Mouse (Mus musculus) stomach, embryonic 16.5 days (tissue): Measurements from ENCODE around the gene Zfp184. TPM values are rescaled to one million over a fixed set of nuclear protein-coding genes. Genes with fewer than 3 reads are reported as not detected.
"Not testable (repeated sequence)": the region's sequence is repeated elsewhere in the genome, so short reads cannot be mapped to it uniquely, and the experiment has no call there.

ENCODE experiments used
- ATAC-seq: fragments of 200-750 bp; cut with Nextera tagmentation; 2 replicates; pipeline ENCODE4 v1.8.0; 2017; ENCODE audit warnings: moderate number of reproducible peaks, moderate TSS enrichment; ENCODE audit not compliant: insufficient read depth, low FRiP score
- H3K27ac ChIP-seq: fragments of 300-500 bp; sonication (generic); 2 replicates; pipeline ENCODE4 v1.5.1; 2014; ENCODE audit warnings: low read length
- H3K27me3 ChIP-seq: fragments of 300-500 bp; sonication (generic); 2 replicates; pipeline ENCODE4 v1.6.1; 2014; ENCODE audit warnings: low read length, control low read depth, mixed read lengths; ENCODE audit not compliant: control insufficient read depth, insufficient read depth
- H3K36me3 ChIP-seq: fragments of 300-500 bp; sonication (generic); 2 replicates; pipeline ENCODE4 v1.6.1; 2014; ENCODE audit warnings: low read length; ENCODE audit not compliant: control insufficient read depth, insufficient read depth
- H3K4me1 ChIP-seq: fragments of 300-500 bp; sonication (generic); 2 replicates; pipeline ENCODE4 v1.6.1; 2014; ENCODE audit warnings: low read length, control low read depth, mixed read lengths; ENCODE audit not compliant: control insufficient read depth, insufficient read depth
- H3K4me2 ChIP-seq: fragments of 300-500 bp; sonication (generic); 2 replicates; pipeline ENCODE4 v1.6.1; 2014; ENCODE audit warnings: low read depth, low read length, mixed read lengths
- H3K4me3 ChIP-seq: fragments of 300-500 bp; sonication (generic); replicated peaks from 2 replicates; pipeline ENCODE4 v1.5.1; 2014; ENCODE audit warnings: mild to moderate bottlenecking, low read length
- H3K9ac ChIP-seq: fragments of 300-500 bp; sonication (generic); 2 replicates; pipeline ENCODE4 v1.6.1; 2014; ENCODE audit warnings: low read length
- H3K9me3 ChIP-seq: fragments of 300-500 bp; sonication (generic); replicated peaks from 2 replicates; pipeline ENCODE4 v1.6.1; 2016; ENCODE audit warnings: low read length, control low read depth; ENCODE audit not compliant: control insufficient read depth
- WGBS: fragments of 180-500 bp; shearing (Covaris S2); extraction: QIAGEN DNeasy Blood & Tissue Kit; methylation state at CpG from one replicate; pipeline ENCODE4 v1.1.7; 2014; 5-methylcytosine and 5-hydroxymethylcytosine counted together
- polyA plus RNA-seq: library from polyadenylated mRNA; unstranded; fragments of >200 nt; fragmentation: Nextera tagmentation; extraction: Ambion mirVana; gene quantifications from 2 replicates; pipeline ENCODE4 v1.2.1, GENCODE M21; 2015

Gene Zfp184
- 5.3 and 6.2 TPM in 2 replicates for polyA plus RNA-seq

DNA sequence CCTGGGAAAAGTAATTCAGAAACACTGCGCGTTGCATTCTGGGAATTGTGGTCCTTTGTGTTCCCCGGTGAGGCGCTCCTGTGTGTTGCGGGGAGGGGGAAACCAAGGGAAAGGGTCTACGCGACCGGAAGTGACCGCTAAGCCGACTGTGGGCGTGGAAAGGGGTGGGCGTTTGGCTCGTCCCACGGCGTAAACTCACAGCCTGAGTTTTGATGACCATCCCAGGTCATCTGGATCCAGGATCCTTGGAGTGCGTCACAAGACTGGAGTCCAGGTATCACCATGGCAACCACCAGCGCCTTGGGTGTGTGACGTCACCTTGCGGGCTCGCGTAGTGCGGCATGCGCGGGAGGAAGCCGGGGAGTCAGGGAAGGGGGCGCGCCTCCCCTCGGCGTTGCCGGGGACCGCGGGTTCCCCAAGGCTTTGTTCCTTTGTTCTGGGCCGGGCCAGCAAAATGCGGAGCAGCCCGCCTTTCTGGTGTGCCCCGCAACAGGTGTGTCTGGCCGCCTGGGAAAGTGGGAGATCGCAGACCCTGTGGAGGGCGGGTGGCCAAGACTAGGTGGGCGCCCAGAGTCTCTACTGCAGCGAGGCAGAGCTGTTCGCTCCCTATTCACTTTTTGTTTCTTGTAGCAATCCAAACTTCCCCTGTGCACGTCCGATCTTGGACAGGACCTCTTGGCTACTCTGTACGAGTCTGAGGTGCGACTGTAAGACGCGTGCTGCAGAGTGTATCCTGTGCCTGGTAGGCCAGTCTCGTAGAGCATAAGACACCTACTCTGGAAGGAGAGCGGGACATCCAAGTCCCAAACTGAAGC lies at the start of gene Zfp184:
Gene Zfp184 (plus strand): TSS at position 169 of the 815 bp plus-strand sequence.
- H3K27ac ChIP-seq, result peak within 1 kb of the TSS; percentile 77
- WGBS, result under 1% methylated on average over 50 of the region's 50 CpGs
- peak within 1 kb of the TSS; percentile 85 for H3K4me3 ChIP-seq
- H3K27me3 ChIP-seq, result no peaks in the 10 kb centered on the region
- H3K36me3 ChIP-seq, result 0 out of 2 replicates have a peak, but pooled peaks cover 6% of the 10 kb centered on the region
- H3K9ac ChIP-seq, result peak within 1 kb of the TSS; percentile 90
- ATAC-seq, result peak; percentile 90
- H3K9me3 ChIP-seq, result no peaks in the 10 kb centered on the region
- no peaks in the 10 kb centered on the region for H3K4me1 ChIP-seq
- peak within 1 kb of the TSS; percentile 62 for H3K4me2 ChIP-seq

DNA sequence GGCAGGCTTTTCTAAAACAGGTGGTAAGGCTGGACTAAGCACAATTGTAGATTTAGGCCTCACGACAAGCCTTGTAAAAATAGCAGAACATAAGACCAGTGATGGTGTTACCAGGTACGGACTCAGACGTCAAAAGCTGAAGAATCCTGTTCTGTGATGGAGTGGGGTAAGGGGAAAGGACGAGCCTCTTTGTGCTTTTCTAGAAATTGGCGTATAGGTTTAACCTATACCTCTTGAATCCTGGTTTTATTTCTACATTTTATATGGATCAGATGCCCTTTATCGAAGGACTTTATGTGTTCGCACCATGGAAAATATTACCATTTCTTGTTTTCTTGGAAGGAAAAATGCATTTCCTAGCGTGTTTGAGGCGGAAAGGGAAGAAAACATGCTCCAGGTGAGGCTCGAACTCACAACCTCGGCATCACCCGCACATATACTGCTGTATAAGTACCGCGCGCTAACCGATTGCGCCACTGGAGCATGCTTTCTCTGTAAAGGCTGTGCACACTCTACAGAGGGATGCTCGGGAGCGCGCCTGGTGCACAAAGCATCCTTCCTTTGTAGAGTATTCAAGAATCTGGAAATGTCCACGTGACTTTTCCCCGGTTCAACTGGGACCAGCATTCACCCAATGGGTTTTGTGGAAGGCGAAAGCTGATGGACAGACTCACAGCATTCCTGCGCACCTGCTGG lies 48.2 kb upstream of the Zfp184 start:
- 10% methylated on average over 24 of the region's 24 CpGs for WGBS
- Histone ChIP-seq H3K36me3 (no peaks in the 10 kb centered on the region), H3K27me3 (no peaks in the 10 kb centered on the region), H3K4me3 (peak overlapping the region; percentile 42), H3K4me2 (peak overlapping the region; percentile 52), H3K27ac (no peak overlapping the region), H3K4me1 (no peaks in the 10 kb centered on the region), H3K9me3 (no peaks in the 10 kb centered on the region), H3K9ac (peak overlapping the region; percentile 52; the same call in 1 of the 2 replicates)
- ATAC-seq, result peak; percentile 83; the same call in 1 of the 2 replicates

DNA sequence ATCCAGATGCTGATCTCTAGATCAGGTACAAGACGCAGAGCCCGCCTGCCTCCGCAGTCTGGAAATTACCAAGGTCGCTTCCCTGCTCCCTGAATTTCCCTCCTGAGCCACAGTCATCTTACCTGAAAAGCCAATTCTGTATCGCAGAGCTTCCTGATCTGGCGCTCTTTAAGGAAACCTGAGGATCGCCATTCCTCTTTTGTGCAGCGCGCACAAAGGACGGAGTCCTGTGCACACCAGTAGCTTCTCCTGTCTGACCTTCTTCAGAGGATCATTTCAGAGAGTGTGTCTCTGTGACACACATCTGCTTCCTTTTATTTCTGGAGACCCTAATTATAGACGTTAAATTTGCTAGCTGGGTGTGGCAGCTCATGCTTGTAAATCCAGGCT lies 47.7 kb upstream of the Zfp184 start:
- H3K9me3 ChIP-seq, result no peaks in the 10 kb centered on the region
- peak overlapping the region; percentile 42 for H3K4me3 ChIP-seq
- no peaks in the 10 kb centered on the region for H3K4me1 ChIP-seq
- ATAC-seq, result no peak
- peak overlapping the region; percentile 52 for H3K4me2 ChIP-seq
- no peak overlapping the region for H3K27ac ChIP-seq
- no peaks in the 10 kb centered on the region for H3K27me3 ChIP-seq
- H3K9ac ChIP-seq, result peak overlapping the region; percentile 52; the same call in 1 of the 2 replicates
- WGBS, result 2% methylated on average over 11 of the region's 11 CpGs
- no peaks in the 10 kb centered on the region for H3K36me3 ChIP-seq

DNA sequence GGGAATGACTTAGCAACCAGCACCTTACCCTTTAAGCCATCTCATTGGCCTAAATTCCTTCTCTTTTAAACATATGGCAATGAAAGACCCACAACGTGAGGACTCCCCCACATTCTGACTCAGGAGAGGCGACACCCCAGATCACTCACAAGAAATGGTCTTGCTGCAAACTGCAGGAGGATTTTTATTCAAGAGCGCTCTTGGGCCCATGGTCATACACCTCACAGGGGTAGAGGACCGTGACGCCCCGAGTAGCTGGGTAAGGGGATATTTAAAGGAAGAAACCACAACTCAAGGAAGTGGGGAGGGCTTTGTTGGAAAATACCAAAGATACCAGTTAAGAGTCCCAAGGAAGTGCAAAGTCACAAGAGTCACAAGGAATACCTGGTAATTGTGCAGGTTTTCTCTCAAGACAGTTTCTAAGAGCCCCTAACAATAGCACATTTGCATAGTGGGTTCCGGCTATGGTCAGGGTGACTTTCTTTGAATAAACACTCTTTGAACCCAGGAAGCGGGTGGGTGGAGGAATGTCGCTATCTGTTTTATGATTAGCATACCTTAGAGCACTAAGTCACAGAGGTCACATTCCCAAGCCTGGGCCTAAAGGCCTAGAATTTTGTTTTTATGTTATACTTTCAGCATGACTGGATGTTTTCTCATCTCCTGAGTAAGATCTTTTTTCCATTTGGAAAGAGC lies 43.9 kb upstream of the Zfp184 start:
- H3K27ac ChIP-seq, H3K9me3 ChIP-seq, H3K9ac ChIP-seq, H3K27me3 ChIP-seq, H3K4me2 ChIP-seq, ATAC-seq, H3K4me3 ChIP-seq, H3K36me3 ChIP-seq, H3K4me1 ChIP-seq: not testable (repeated sequence)
- 90% methylated on average over 9 of the region's 9 CpGs for WGBS

DNA sequence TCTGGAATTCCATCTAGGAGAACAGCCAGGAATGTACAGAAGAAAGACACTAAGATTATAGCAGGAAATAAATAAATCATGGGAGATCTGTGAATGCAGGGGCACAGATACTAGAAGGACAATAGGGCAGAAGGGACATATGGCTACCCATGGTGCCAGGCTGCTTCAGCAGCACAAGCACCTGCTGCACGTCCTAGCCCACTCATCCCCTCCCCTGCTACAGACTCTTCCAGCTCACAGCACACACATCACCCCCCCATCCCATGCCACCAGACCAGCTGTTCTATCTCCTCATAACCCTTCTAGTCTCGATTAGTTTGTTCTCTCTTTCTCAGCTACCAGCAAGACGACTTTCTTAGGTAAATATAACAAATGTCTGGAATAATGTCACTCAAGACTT lies 41.4 kb upstream of the Zfp184 start:
- Histone ChIP-seq H3K9ac (no peak overlapping the region), H3K4me2 (no peak overlapping the region), H3K4me1 (0 out of 2 replicates have a peak, but pooled peaks cover 3% of the 10 kb centered on the region), H3K9me3 (no peaks in the 10 kb centered on the region), H3K36me3 (no peaks in the 10 kb centered on the region), H3K4me3 (no peak overlapping the region), H3K27me3 (no peaks in the 10 kb centered on the region), H3K27ac (peak overlapping the region; percentile 3; the same call in 1 of the 2 replicates)
- ATAC-seq, result no peak
- WGBS, result 20% methylated on average over 3 of the region's 3 CpGs

DNA sequence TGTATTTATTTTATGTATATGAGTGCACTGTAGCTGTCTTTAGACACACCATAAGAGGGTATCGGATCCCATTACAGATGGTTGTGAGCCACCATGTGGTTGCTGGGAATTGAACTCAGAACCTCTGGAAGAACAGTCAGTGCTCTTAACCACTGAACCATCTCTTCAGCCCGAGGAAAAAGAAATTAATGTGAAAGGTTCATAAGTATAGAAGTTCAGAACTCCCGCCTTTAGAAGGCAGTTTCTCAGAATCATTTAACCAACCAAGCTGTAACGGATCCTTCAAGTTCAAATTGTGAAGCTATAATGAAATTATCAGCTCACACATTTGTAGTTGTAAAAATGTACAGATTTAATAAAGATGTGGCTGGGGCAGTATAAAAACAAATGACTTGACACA lies 40.8 kb upstream of the Zfp184 start:
- H3K4me1 ChIP-seq, H3K4me3 ChIP-seq, ATAC-seq, H3K27ac ChIP-seq, H3K27me3 ChIP-seq, H3K36me3 ChIP-seq, H3K4me2 ChIP-seq, H3K9me3 ChIP-seq, H3K9ac ChIP-seq: not testable (repeated sequence)
- whole genome bisulfite sequencing, result 71% methylated on average over 4 of the region's 4 CpGs

DNA sequence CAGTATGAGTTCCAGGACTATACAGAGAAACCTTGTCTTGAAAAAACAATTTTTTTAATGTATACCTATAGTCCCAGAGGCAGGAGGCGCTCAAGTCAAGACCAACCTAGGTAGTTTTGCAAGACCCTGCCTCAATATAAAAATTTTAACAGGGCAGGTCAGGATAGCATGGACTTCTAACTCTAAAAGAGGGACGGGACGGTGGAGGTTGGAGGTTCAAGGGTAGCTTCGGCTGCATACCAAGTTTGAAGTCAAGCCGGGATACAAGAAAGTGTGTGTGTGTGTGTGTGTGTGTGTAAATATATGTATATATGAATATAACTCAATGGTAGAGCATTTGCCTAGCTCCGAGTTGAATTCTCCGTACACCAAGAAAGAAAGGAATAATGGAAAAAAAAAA lies 38.6 kb upstream of the Zfp184 start:
- H3K36me3 ChIP-seq, result no peaks in the 10 kb centered on the region
- no peak overlapping the region for H3K4me3 ChIP-seq
- H3K9me3 ChIP-seq, result no peaks in the 10 kb centered on the region
- 0 out of 2 replicates have a peak, but pooled peaks cover 3% of the 10 kb centered on the region for H3K4me1 ChIP-seq
- H3K9ac ChIP-seq, result no peak overlapping the region
- ATAC-seq, result no peak
- no peak overlapping the region for H3K27ac ChIP-seq
- no peak overlapping the region for H3K4me2 ChIP-seq
- no peaks in the 10 kb centered on the region for H3K27me3 ChIP-seq
- WGBS, result 58% methylated on average over 7 of the region's 7 CpGs

DNA sequence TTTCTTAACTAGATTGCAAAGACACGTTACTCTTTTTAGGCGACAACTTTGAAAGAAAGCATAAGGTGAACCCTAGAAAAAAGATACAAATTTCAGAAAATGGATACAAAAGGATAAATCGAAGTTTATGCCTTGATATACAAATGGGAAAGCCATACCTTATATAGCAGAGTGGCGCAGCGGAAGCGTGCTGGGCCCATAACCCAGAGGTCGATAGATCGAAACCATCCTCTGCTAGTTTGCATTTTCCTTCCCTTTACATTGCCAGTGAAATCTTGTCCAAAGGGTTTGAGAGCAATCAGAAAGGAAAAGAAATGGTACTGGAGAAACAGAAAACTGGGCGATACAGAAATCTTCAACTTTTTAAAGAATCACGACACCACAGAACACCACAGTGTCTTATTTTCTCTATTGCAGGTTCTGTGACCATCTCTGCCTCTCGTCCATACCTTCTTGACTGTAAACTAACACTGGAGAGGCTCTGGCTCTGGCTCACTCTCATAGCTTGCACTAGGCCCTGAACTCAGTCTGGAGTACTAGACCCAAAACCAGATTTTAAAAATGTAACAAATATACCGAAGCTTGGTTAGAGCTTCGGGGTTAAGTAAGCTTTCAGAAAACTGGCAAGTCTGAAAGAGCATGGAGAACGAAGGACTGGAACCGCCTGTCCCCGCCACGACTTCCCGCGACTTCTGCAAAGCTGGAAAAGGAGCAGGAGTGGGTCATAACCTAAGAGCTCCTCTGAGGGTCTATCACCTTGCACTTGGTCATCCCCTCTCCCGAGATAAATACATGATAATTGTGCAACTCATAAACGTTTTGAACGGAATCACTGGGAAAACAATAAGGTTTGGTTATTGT lies 37.7 kb upstream of the Zfp184 start:
- Histone ChIP-seq H3K27ac (no peak overlapping the region), H3K4me3 (peak overlapping the region; percentile 2; the same call in 1 of the 2 replicates), H3K4me1 (0 out of 2 replicates have a peak, but pooled peaks cover 3% of the 10 kb centered on the region), H3K36me3 (no peaks in the 10 kb centered on the region), H3K4me2 (peak overlapping the region; percentile 1; the same call in 1 of the 2 replicates), H3K9me3 (no peaks in the 10 kb centered on the region), H3K27me3 (no peaks in the 10 kb centered on the region), H3K9ac (no peak overlapping the region)
- WGBS, result 35% methylated on average over 22 of the region's 22 CpGs
- ATAC-seq, result no peak
